Mouse (Mus musculus): ENCODE measurements at regions not wholly inside any gene's neighbourhood (a gene's known extent, or its start where the extent isn't known, plus 50 kb on each side); places are given as distances from the start of the nearest gene placed in this dataset.

GRCm38 (mm10) chr1:193599895-193600294, 229.8 kb upstream of the Camk1g start:
- no peak for TF ChIP-seq CTCF (IDR thresholded peaks at IDR 0.05; ENCODE audit: extremely low read depth, insufficient read length, insufficient replicate concordance, low read depth, low read length)
- no peak for TF ChIP-seq POLR2A (IDR thresholded peaks at IDR 0.05; ENCODE audit: low read depth, low read length)

Measured in small intestine, adult 2 months (tissue).